Mouse (Mus musculus) E14TG2a.4 (cell line): ENCODE results near the gene Robo1.
A peak's percentile ranks its signal among the peaks of the same experiment; 100 is the strongest.

Experiments
- H3K27me3 ChIP-seq: 2 replicates; pipeline ENCODE4 v1.6.1; 2014; ENCODE audit warnings: low read length, control low read depth; ENCODE audit not compliant: insufficient read depth
- H3K36me3 ChIP-seq: 2 replicates; pipeline ENCODE4 v1.6.1; 2014; ENCODE audit warnings: low read length, control low read depth; ENCODE audit not compliant: insufficient read depth
- H3K4me1 ChIP-seq: replicated peaks from 2 replicates; pipeline ENCODE4 v1.6.1; 2014; ENCODE audit warnings: low read depth, low read length, control low read depth
- H3K4me3 ChIP-seq: replicated peaks from 2 replicates; pipeline ENCODE4 v1.5.1; 2014; ENCODE audit warnings: mild to moderate bottlenecking, low read length
- H3K9me3 ChIP-seq: 2 replicates; pipeline ENCODE4 v1.6.1; 2014; ENCODE audit warnings: low read length, control low read depth
- CTCF ChIP-seq: conservative IDR thresholded peaks from 2 replicates; pipeline ENCODE4 v1.5.1; 2014; ENCODE audit warnings: low read length
- NANOG ChIP-seq: IDR thresholded peaks from 2 replicates; pipeline ENCODE4 v1.6.1; 2014; ENCODE audit warnings: borderline replicate concordance, low read length, mixed read lengths
- POU5F1 ChIP-seq: IDR thresholded peaks from 2 replicates; pipeline ENCODE4 v1.6.1; 2014; ENCODE audit warnings: low read length, borderline replicate concordance

Gene Robo1

GRCm38 (mm10) chr16:72740218-72740617, 432.1 kb downstream of the Robo1 start:
- H3K4me3 ChIP-seq = no peak overlapping the region
- H3K27me3 ChIP-seq = no peaks in the 10 kb centered on the region
- no peak for TF ChIP-seq POU5F1
- TF ChIP-seq CTCF = no peak
- no peak for TF ChIP-seq NANOG
- H3K9me3 ChIP-seq = no peaks in the 10 kb centered on the region
- no peaks in the 10 kb centered on the region for H3K36me3 ChIP-seq
- H3K4me1 ChIP-seq = no peaks in the 10 kb centered on the region

- no peak for TF ChIP-seq CTCF
- Histone ChIP-seq H3K4me3 (no peak overlapping the region), H3K9me3 (peaks cover 12% of the 10 kb centered on the region)
These were observed 439.6 kb downstream of the Robo1 start for GRCm38 (mm10) chr16:72747696-72748095.

DNA sequence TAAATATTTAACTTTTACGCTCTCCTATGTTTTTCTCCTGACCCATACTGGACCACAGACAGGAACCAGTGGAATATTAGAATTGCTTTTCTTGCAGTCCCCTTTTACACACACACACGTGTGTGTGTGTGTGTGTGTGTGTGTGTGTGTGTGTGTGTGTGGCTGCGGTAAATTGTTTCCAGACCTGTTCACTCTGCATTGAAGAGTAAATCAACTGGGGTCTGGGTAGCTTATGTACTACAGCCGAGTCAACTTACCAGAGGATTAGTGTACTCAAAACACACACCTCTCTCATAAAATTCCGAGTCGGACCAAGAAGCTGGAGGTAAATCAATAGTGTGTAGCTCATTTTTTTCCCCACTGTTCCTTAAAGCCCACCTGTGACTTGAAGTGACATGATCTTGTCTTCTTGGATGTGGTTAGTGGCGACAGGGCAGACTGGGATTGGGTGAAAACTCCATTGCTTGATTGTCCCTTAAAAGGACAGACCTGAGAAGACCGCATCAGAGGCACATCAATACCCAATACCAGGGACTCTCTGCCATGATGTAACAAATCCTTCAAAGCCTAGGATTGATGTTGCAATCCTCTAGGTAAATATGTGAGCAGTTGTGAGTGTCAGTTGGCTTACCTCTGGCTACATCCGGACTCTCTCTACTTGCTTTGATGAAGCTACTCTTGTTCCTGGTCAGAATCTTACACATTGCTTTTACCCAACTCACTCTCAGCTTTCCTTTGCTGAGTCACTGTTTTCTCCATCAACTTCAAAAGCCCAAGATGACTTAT, 457.2 kb downstream of the Robo1 start:
- Histone ChIP-seq H3K36me3 (no peaks in the 10 kb centered on the region), H3K4me1 (0 out of 2 replicates have a peak, but pooled peaks cover 3% of the 10 kb centered on the region), H3K27me3 (no peaks in the 10 kb centered on the region), H3K4me3 (no peak overlapping the region), H3K9me3 (no peaks in the 10 kb centered on the region)
- TF ChIP-seq NANOG = no peak
- TF ChIP-seq POU5F1 = no peak
- TF ChIP-seq CTCF = no peak

More at GRCm38 (mm10) chr16:72747696-72748095, 439.6 kb downstream of the Robo1 start:
- Histone ChIP-seq H3K4me1 (no peaks in the 10 kb centered on the region), H3K36me3 (no peaks in the 10 kb centered on the region), H3K27me3 (no peaks in the 10 kb centered on the region)

GRCm38 (mm10) chr16:72769214-72769834, 461.2 kb downstream of the Robo1 start:
- H3K9me3 ChIP-seq = no peaks in the 10 kb centered on the region

GRCm38 (mm10) chr16:72772348-72772747, 464.2 kb downstream of the Robo1 start:
- no peak for TF ChIP-seq NANOG
- TF ChIP-seq CTCF = no peak
- TF ChIP-seq POU5F1 = no peak
- Histone ChIP-seq H3K4me1 (peaks cover 12% of the 10 kb centered on the region), H3K36me3 (no peaks in the 10 kb centered on the region), H3K27me3 (no peaks in the 10 kb centered on the region), H3K4me3 (no peak overlapping the region), H3K9me3 (no peaks in the 10 kb centered on the region)

More at GRCm38 (mm10) chr16:72769214-72769834, 461.2 kb downstream of the Robo1 start:
- Histone ChIP-seq H3K4me3 (no peak overlapping the region), H3K4me1 (peaks cover 12% of the 10 kb centered on the region), H3K27me3 (no peaks in the 10 kb centered on the region), H3K36me3 (no peaks in the 10 kb centered on the region)
- TF ChIP-seq POU5F1 (no peak), CTCF (no peak), NANOG (no peak)

DNA sequence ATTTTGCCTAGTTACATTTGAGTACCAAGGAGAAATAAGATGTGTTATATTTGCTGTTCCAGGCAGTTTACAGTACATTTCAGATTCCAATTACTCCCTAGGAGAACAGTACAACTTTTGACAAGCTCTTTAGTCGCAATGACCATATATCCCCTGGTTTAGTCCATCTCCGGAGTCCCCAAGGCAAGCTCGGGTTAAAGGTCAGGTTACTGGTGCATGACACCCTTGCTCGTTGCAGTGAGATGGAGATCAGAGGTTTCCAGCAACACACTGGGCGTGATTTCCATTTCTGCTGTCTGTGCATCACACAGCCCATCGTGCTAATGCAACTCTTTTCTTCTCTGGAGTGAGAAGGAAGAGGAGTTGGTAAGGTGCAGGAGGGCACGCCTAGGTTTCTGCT, 464.9 kb downstream of the Robo1 start:
- TF ChIP-seq NANOG = no peak
- no peak for TF ChIP-seq CTCF
- TF ChIP-seq POU5F1 = no peak
- Histone ChIP-seq H3K27me3 (no peaks in the 10 kb centered on the region), H3K4me1 (peaks cover 12% of the 10 kb centered on the region), H3K4me3 (no peak overlapping the region), H3K9me3 (no peaks in the 10 kb centered on the region), H3K36me3 (no peaks in the 10 kb centered on the region)

DNA sequence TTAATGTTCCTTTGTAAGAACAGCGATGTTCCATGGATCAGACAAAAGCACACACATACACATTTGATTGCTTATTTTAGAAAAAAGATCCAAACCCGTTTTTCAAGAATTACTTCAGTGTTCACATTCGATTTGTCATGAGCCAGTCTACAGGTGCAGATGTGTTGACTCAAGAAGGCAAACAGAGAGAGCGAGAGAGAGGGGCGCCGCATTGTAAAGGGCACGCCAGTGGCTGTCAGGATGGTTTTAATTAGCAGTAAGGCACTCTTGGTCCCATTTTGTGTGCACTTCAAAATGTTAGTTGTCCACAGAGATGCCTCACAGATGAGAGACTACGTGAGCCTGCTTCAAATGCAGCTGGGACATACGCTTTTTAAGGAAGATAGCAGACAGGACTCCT, 470.4 kb downstream of the Robo1 start:
- H3K36me3 ChIP-seq = no peaks in the 10 kb centered on the region
- no peaks in the 10 kb centered on the region for H3K27me3 ChIP-seq
- H3K9me3 ChIP-seq = no peaks in the 10 kb centered on the region
- TF ChIP-seq NANOG (no peak), POU5F1 (no peak), CTCF (no peak)
- H3K4me1 ChIP-seq = peaks cover 1% of the 10 kb centered on the region; the same call in 1 of the 2 replicates
- H3K4me3 ChIP-seq = no peak overlapping the region

DNA sequence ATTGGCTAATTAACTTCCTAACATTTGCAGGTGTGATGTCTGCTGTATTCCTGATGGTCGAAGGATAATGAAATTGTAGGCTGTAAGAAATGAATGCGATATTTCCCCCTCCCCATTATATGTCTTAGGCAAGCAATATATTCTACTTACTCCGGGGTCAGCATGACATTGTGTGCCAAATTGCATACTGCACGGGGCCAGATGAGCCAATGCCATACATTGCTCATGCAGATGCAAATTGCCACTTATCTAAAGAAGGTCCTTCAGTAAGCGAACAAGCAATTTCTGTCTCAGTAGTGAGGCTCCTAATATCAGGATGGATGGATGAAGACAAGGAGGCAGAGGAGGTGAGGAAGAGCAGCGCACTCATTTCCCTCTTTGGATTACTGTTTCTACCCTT, 474.1 kb downstream of the Robo1 start:
- H3K4me1 ChIP-seq = no peaks in the 10 kb centered on the region; the same call in 1 of the 2 replicates
- no peaks in the 10 kb centered on the region for H3K27me3 ChIP-seq
- no peak overlapping the region for H3K4me3 ChIP-seq
- H3K9me3 ChIP-seq = no peaks in the 10 kb centered on the region
- no peaks in the 10 kb centered on the region for H3K36me3 ChIP-seq
- no peak for TF ChIP-seq NANOG
- TF ChIP-seq CTCF = no peak
- TF ChIP-seq POU5F1 = no peak

GRCm38 (mm10) chr16:72786079-72786478, 478.0 kb downstream of the Robo1 start:
- peak overlapping the region; percentile 80 for H3K4me3 ChIP-seq
- H3K27me3 ChIP-seq = no peaks in the 10 kb centered on the region
- H3K9me3 ChIP-seq = no peaks in the 10 kb centered on the region
- H3K4me1 ChIP-seq = peaks cover 12% of the 10 kb centered on the region
- TF ChIP-seq CTCF = no peak
- TF ChIP-seq NANOG = no peak
- no peak for TF ChIP-seq POU5F1
- H3K36me3 ChIP-seq = no peaks in the 10 kb centered on the region

- no peaks in the 10 kb centered on the region for H3K27me3 ChIP-seq
- no peaks in the 10 kb centered on the region for H3K36me3 ChIP-seq
- H3K4me1 ChIP-seq = peaks cover 12% of the 10 kb centered on the region
- no peak for TF ChIP-seq POU5F1
- TF ChIP-seq NANOG = no peak
- no peak for TF ChIP-seq CTCF
- H3K4me3 ChIP-seq = no peak overlapping the region
- H3K9me3 ChIP-seq = no peaks in the 10 kb centered on the region
These were observed 478.5 kb downstream of the Robo1 start for GRCm38 (mm10) chr16:72786636-72787035.
